Mouse (Mus musculus) megakaryocyte-erythroid progenitor cell, adult 5-6 weeks (primary cell): Measurements from ENCODE around the gene Vmn1r49. TPM values are rescaled to one million over a fixed set of nuclear protein-coding genes. Genes with fewer than 3 reads are reported as not detected.
"Not testable (repeated sequence)": the region's sequence is repeated elsewhere in the genome, so short reads cannot be mapped to it uniquely, and the experiment has no call there.

Experiments used
- ATAC-seq: replicated peaks from 2 replicates; pipeline ENCODE4 v1.8.0; 2016; ENCODE audit warnings: mild to moderate bottlenecking, inconsistent platforms; ENCODE audit not compliant: severe bottlenecking, poor library complexity, low FRiP score, low TSS enrichment
- total RNA-seq, 2 experiments: library from RNA; stranded (forward) in 1 of 2; stranded (reverse) in 1 of 2; fragments of 200-1000, 215-1000 nt in 1 of 2; fragments of >200 nt in 1 of 2; fragmentation: Nextera tagmentation in 1 of 2; gene quantifications; 2 replicates each; pipeline ENCODE4 v1.2.3; 2014 to 2017

The Vmn1r49 gene
- not detected in 2 replicates for total RNA-seq (2014; fragmentation: Nextera tagmentation)
- not detected in 2 replicates for total RNA-seq (2017)

- no peak for ATAC-seq
These were observed at the start of gene Vmn1r49 for GRCm38 (mm10) chr6:90078406-90078805. Vmn1r49 (minus strand) TSS chr6:90078506.

DNA sequence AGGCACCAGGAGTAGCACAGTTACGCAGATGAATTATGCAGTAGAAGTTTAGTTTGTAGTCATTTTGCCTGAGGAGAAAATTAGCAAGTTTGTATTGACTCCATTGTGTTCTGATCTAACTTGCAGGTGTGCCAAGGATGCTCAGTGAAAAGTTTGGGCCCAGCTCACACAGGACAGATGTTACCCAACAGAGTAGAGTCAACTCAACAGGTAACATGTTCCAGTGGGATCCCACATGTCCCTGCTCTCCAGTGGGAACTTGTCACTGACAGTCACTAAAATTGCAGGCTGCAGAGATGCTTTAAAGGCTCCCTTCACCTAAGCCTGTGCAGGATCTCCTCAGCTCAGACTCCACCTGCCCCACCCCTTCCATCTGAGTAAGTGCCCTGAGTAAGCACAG, 44.0 kb upstream of the Vmn1r49 start, which contains the start of gene Vmn1r51:
TSS of gene Vmn1r51 (plus strand) at position 301 of the 400 bp plus-strand sequence.
- ATAC-seq = not testable (repeated sequence)

DNA sequence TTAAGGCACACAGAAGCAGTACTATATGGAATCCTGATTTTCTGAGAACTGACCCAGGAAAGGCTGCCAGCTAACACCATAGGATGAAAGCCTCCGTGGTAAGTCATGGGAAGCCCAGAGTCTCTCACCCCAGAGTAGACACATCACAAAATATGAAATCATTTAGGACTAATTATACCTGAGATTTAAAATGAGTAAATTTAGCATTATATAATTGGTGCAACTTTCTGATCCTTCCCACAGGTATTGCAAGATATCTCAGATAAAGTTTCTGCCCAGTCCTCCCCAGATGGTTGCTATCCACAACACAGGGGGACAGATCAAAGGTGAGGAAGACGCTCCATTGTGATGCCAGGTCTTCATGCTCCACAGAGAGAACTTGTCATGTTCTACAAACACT, 22.8 kb upstream of the Vmn1r49 start, which contains the start of gene Vmn1r50:
TSS of gene Vmn1r50 (plus strand) at position 301 of the 400 bp plus-strand sequence.
- no peak for ATAC-seq

DNA sequence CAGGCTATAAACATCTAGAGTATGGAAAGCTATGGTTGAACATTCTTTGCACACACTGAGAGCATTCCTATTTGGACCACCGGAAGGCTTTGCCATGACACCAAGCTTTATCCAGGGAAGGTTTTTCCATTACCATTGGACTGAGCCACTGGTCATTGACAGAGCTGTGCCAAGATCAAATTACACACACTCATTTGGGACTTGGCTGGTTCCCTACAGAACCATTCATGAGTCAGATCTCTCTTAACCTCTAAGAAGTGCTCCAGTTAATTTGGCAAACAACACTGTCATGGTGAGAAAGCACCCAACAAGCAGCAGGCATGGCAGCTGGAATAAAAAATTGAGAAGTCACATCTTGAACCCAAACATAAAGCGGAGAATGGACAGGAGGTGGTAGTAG, 22.3 kb upstream of the Vmn1r49 start:
- ATAC-seq = no peak

- ATAC-seq = not testable (repeated sequence)
These were observed 41.6 kb downstream of the Vmn1r49 start, which contains the start of gene Vmn1r48 for GRCm38 (mm10) chr6:90036741-90037140. Vmn1r48 (minus strand) TSS chr6:90036841.

Other genes with a start within 250 kb of the Vmn1r49 start
- not detected in 2 replicates for gene Vmn1r42, start 202.1 kb downstream of the Vmn1r49 start, total RNA-seq (2014; fragmentation: Nextera tagmentation)
- not detected in 2 replicates for gene Vmn1r42, start 202.1 kb downstream of the Vmn1r49 start, total RNA-seq (2017)
- gene Vmn1r43, start 202.1 kb downstream of the Vmn1r49 start, total RNA-seq (2014; fragmentation: Nextera tagmentation) = not detected in 2 replicates
- gene Vmn1r43, start 202.1 kb downstream of the Vmn1r49 start, total RNA-seq (2017) = not detected in 2 replicates
- gene Vmn1r44, start 194.8 kb downstream of the Vmn1r49 start, total RNA-seq (2014; fragmentation: Nextera tagmentation) = not detected in 2 replicates
- gene Vmn1r44, start 194.8 kb downstream of the Vmn1r49 start, total RNA-seq (2017) = not detected in 2 replicates
- not detected in 2 replicates for gene Vmn1r45, start 137.9 kb downstream of the Vmn1r49 start, total RNA-seq (2014; fragmentation: Nextera tagmentation)
- not detected in 2 replicates for gene Vmn1r45, start 137.9 kb downstream of the Vmn1r49 start, total RNA-seq (2017)
- gene Vmn1r46, start 109.2 kb downstream of the Vmn1r49 start, total RNA-seq (2014; fragmentation: Nextera tagmentation) = not detected in 2 replicates
- gene Vmn1r46, start 109.2 kb downstream of the Vmn1r49 start, total RNA-seq (2017) = not detected in 2 replicates
- not detected in 2 replicates for gene Vmn1r47, start 62.4 kb downstream of the Vmn1r49 start, total RNA-seq (2014; fragmentation: Nextera tagmentation)
- gene Vmn1r47, start 62.4 kb downstream of the Vmn1r49 start, total RNA-seq (2017) = not detected in 2 replicates
- gene Vmn1r48, start 41.7 kb downstream of the Vmn1r49 start, total RNA-seq (2014; fragmentation: Nextera tagmentation) = not detected in 2 replicates
- gene Vmn1r48, start 41.7 kb downstream of the Vmn1r49 start, total RNA-seq (2017) = not detected in 2 replicates
- not detected in 2 replicates for gene Vmn1r50, start 22.9 kb upstream of the Vmn1r49 start, total RNA-seq (2014; fragmentation: Nextera tagmentation)
- gene Vmn1r50, start 22.9 kb upstream of the Vmn1r49 start, total RNA-seq (2017) = not detected in 2 replicates
- gene Vmn1r51, start 44.1 kb upstream of the Vmn1r49 start, total RNA-seq (2014; fragmentation: Nextera tagmentation) = not detected in 2 replicates
- gene Vmn1r51, start 44.1 kb upstream of the Vmn1r49 start, total RNA-seq (2017) = not detected in 2 replicates
- gene Vmn1r52, start 96.3 kb upstream of the Vmn1r49 start, total RNA-seq (2014; fragmentation: Nextera tagmentation) = not detected in 2 replicates
- not detected in 2 replicates for gene Vmn1r52, start 96.3 kb upstream of the Vmn1r49 start, total RNA-seq (2017)
- gene V1ra8, start 124.3 kb upstream of the Vmn1r49 start, total RNA-seq (2014; fragmentation: Nextera tagmentation) = not detected in 2 replicates
- not detected in 2 replicates for gene V1ra8, start 124.3 kb upstream of the Vmn1r49 start, total RNA-seq (2017)
- not detected in 2 replicates for gene Vmn1r53, start 145.9 kb upstream of the Vmn1r49 start, total RNA-seq (2014; fragmentation: Nextera tagmentation)
- gene Vmn1r53, start 145.9 kb upstream of the Vmn1r49 start, total RNA-seq (2017) = not detected in 2 replicates
- not detected in 2 replicates for gene Vmn1r54, start 167.8 kb upstream of the Vmn1r49 start, total RNA-seq (2014; fragmentation: Nextera tagmentation)
- not detected in 2 replicates for gene Vmn1r54, start 167.8 kb upstream of the Vmn1r49 start, total RNA-seq (2017)
- gene BC048671, start 222.7 kb upstream of the Vmn1r49 start, total RNA-seq (2014; fragmentation: Nextera tagmentation) = not detected in 2 replicates
- not detected in 2 replicates for gene BC048671, start 222.7 kb upstream of the Vmn1r49 start, total RNA-seq (2017)
- not detected in 2 replicates for gene Chst13, start 246.7 kb upstream of the Vmn1r49 start, total RNA-seq (2014; fragmentation: Nextera tagmentation)
- gene Chst13, start 246.7 kb upstream of the Vmn1r49 start, total RNA-seq (2017) = not detected in 2 replicates